Mouse (Mus musculus) E14TG2a.4 (cell line): ENCODE results near the gene Cyth1.

Experiments
- H3K27me3 ChIP-seq: 2 replicates; pipeline ENCODE4 v1.6.1; 2014; ENCODE audit warnings: low read length, control low read depth; ENCODE audit not compliant: insufficient read depth
- H3K36me3 ChIP-seq: 2 replicates; pipeline ENCODE4 v1.6.1; 2014; ENCODE audit warnings: low read length, control low read depth; ENCODE audit not compliant: insufficient read depth
- H3K4me1 ChIP-seq: replicated peaks from 2 replicates; pipeline ENCODE4 v1.6.1; 2014; ENCODE audit warnings: low read depth, low read length, control low read depth
- H3K4me3 ChIP-seq: replicated peaks from 2 replicates; pipeline ENCODE4 v1.5.1; 2014; ENCODE audit warnings: mild to moderate bottlenecking, low read length
- H3K9me3 ChIP-seq: 2 replicates; pipeline ENCODE4 v1.6.1; 2014; ENCODE audit warnings: low read length, control low read depth
- CTCF ChIP-seq: conservative IDR thresholded peaks from 2 replicates; pipeline ENCODE4 v1.5.1; 2014; ENCODE audit warnings: low read length
- NANOG ChIP-seq: IDR thresholded peaks from 2 replicates; pipeline ENCODE4 v1.6.1; 2014; ENCODE audit warnings: borderline replicate concordance, low read length, mixed read lengths
- POU5F1 ChIP-seq: IDR thresholded peaks from 2 replicates; pipeline ENCODE4 v1.6.1; 2014; ENCODE audit warnings: low read length, borderline replicate concordance

Cyth1 gene

GRCm38 (mm10) chr11:118248150-118249011, at the start of gene Cyth1:
TSS of gene Cyth1 (minus strand) at chr11:118248592.
- H3K4me3 ChIP-seq, result peak within 1 kb of the TSS; percentile 88
- no peaks in the 10 kb centered on the region for H3K9me3 ChIP-seq
- TF ChIP-seq POU5F1 (no peak), NANOG (no peak), CTCF (no peak)
- no peaks in the 10 kb centered on the region for H3K36me3 ChIP-seq
- H3K27me3 ChIP-seq, result peaks cover 24% of the 10 kb centered on the region
- peaks cover 27% of the 10 kb centered on the region for H3K4me1 ChIP-seq

- H3K4me1 ChIP-seq, result peaks cover 52% of the 10 kb centered on the region
Observed at GRCm38 (mm10) chr11:118297967-118298366, 49.6 kb upstream of the Cyth1 start.

GRCm38 (mm10) chr11:118295026-118295425, 46.6 kb upstream of the Cyth1 start:
- no peaks in the 10 kb centered on the region for H3K9me3 ChIP-seq
- H3K36me3 ChIP-seq, result no peaks in the 10 kb centered on the region
- H3K4me3 ChIP-seq, result no peak overlapping the region
- peaks cover 46% of the 10 kb centered on the region for H3K4me1 ChIP-seq
- no peak for TF ChIP-seq NANOG
- no peak for TF ChIP-seq CTCF
- no peak for TF ChIP-seq POU5F1
- no peaks in the 10 kb centered on the region for H3K27me3 ChIP-seq

More at GRCm38 (mm10) chr11:118297967-118298366, 49.6 kb upstream of the Cyth1 start:
- no peak overlapping the region for H3K4me3 ChIP-seq
- no peaks in the 10 kb centered on the region for H3K36me3 ChIP-seq
- TF ChIP-seq CTCF (peak; percentile 30), NANOG (no peak), POU5F1 (no peak)
- H3K27me3 ChIP-seq, result no peaks in the 10 kb centered on the region
- H3K9me3 ChIP-seq, result no peaks in the 10 kb centered on the region

GRCm38 (mm10) chr11:118292671-118293070, 44.3 kb upstream of the Cyth1 start:
- H3K4me3 ChIP-seq, result no peak overlapping the region
- H3K27me3 ChIP-seq, result no peaks in the 10 kb centered on the region
- TF ChIP-seq POU5F1, result no peak
- TF ChIP-seq CTCF, result no peak
- no peak for TF ChIP-seq NANOG
- peaks cover 7% of the 10 kb centered on the region for H3K36me3 ChIP-seq
- H3K9me3 ChIP-seq, result no peaks in the 10 kb centered on the region
- peaks cover 41% of the 10 kb centered on the region for H3K4me1 ChIP-seq

GRCm38 (mm10) chr11:118289999-118290889, 41.9 kb upstream of the Cyth1 start, which contains the start of gene Usp36:
TSS of gene Usp36 (minus strand) at chr11:118290244.
- TF ChIP-seq CTCF (no peak), POU5F1 (no peak), NANOG (no peak)
- Histone ChIP-seq H3K27me3 (no peaks in the 10 kb centered on the region), H3K36me3 (peaks cover 32% of the 10 kb centered on the region), H3K4me3 (peak within 1 kb of the TSS; percentile 100), H3K9me3 (no peaks in the 10 kb centered on the region), H3K4me1 (peaks cover 54% of the 10 kb centered on the region)

GRCm38 (mm10) chr11:118289562-118289961, 41.2 kb upstream of the Cyth1 start:
- Histone ChIP-seq H3K4me1 (peaks cover 57% of the 10 kb centered on the region), H3K36me3 (peaks cover 39% of the 10 kb centered on the region), H3K9me3 (no peaks in the 10 kb centered on the region), H3K27me3 (no peaks in the 10 kb centered on the region), H3K4me3 (peak overlapping the region; percentile 100)
- TF ChIP-seq CTCF (no peak), NANOG (no peak), POU5F1 (no peak)

GRCm38 (mm10) chr11:118289037-118289511, 40.7 kb upstream of the Cyth1 start:
- TF ChIP-seq NANOG (no peak), CTCF (no peak), POU5F1 (no peak)
- Histone ChIP-seq H3K36me3 (peaks cover 43% of the 10 kb centered on the region), H3K27me3 (no peaks in the 10 kb centered on the region), H3K9me3 (no peaks in the 10 kb centered on the region), H3K4me1 (peaks cover 57% of the 10 kb centered on the region), H3K4me3 (peak overlapping the region; percentile 100)

- peaks cover 57% of the 10 kb centered on the region for H3K4me1 ChIP-seq
- H3K4me3 ChIP-seq, result peak overlapping the region; percentile 100; the same call in 1 of the 2 replicates
- no peaks in the 10 kb centered on the region for H3K27me3 ChIP-seq
- peaks cover 58% of the 10 kb centered on the region for H3K36me3 ChIP-seq
- TF ChIP-seq POU5F1 (no peak), NANOG (no peak), CTCF (no peak)
- H3K9me3 ChIP-seq, result no peaks in the 10 kb centered on the region
Observed at GRCm38 (mm10) chr11:118287573-118287972, 39.2 kb upstream of the Cyth1 start.
